Mouse (Mus musculus) testis, postnatal 14 days (tissue): Measurements from ENCODE around the gene Rps6kb1.
A peak's percentile ranks its signal among the peaks of the same experiment; 100 is the strongest.

Source experiments
- DNase-seq: peaks from one replicate; pipeline ENCODE4 v3.0.0; 2021; ENCODE audit warnings: low spot score

The Rps6kb1 gene

DNA sequence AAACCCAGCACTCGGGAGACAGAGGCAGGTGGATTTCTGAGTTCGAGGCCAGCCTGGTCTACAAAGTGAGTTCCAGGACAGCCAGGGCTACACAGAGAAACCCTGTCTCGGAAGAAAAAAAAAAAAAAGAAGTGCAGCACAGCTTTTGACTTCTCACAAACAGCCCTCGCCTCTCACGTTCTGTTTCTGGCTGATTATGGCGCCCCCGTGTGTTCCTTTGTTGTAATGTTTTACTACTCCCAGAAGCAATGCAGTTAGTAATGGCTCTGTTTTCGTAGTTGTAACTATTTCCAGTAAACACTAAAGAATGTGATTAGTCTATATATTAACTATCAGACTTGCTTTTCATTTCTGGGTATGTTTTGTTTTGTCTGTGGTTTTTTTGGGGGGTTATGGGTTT, 80.3 kb downstream of the Rps6kb1 start:
- peak; percentile 53 for DNase-seq

DNA sequence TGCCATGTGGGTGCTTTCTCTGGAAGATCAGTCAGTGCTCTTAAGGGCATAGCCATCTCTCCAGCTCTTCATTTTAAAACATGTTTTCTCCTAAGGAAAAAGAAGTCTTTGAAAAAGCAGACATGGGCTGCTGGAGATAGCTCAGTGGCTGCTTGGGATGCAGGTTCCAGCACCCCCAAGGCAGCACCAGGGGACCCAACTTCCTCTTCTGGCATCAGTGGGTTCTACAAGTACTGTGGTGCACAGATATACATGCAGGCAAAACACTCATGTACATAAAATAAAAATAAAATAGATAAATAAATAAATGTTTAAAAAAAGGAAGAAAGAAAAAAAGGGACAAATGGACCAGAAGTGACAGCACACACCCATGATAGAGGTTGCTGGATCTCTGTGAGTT, 82.0 kb downstream of the Rps6kb1 start:
- no peak for DNase-seq

DNA sequence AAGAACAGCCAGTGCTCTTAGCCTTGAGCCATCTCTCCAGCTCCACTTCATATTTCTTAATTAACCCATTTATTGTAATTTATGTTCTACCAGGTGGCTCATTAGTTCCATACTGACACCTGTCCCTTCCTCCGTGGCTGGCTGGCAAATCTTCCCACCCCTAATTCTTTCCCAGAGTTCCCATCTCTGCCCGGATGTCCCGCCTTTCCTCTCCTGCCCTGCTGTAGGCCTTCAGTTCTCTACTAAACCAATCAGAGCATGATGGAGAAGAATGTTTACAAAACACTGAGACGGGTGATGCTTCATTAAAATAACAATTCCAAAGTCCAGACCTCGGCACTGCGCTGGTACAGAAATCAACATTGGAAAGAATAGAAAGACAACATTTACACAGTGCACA, 85.7 kb downstream of the Rps6kb1 start:
- no peak for DNase-seq

DNA sequence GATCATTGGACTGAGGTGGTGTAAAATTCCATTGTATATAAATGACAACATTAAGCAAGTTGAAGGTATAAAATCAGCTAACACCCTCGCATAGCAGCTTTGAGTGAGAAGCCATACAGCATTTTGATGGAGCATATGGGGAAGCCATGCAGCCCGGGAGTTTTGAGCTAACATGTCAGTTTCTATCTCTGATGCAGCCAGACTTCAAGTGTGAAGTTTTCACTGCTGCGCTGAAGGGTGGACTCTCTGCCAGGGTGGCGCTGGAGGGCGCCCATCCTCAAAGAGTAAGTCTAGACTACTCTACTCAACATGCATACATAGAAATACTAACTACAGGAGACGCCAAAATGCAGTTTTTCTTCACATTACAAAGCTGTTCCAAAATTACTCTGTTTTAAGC, 87.1 kb downstream of the Rps6kb1 start:
- no peak for DNase-seq

DNA sequence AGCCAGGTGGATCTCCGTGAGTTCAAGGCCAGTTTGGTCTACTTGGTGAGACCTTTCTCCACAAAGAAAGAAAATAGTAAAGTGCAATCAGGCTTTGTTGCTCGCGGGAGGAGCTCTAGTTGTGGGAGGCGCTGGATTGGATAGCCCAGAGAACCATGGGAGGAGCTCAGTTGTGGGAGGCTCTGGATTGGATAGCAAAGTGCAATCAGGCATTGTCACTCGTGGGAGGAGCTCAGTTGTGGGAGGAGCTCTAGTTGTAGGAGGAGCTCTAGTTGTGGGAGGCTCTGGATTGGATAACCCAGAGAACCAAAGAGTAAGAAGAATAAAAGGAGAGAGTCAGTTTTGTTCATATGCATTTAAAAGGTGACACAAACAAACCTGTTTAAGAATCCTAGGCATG, 90.6 kb downstream of the Rps6kb1 start:
- peak; percentile 62 for DNase-seq
